Mouse (Mus musculus) CH12.LX (cell line): ENCODE measurements around the gene Fezf2. TPM values are rescaled to one million over a fixed set of nuclear protein-coding genes. Genes with fewer than 3 reads are reported as not detected.

Source experiments
- DNase-seq: peaks from one replicate; pipeline ENCODE4 v3.0.0-alpha.2; 2013; ENCODE audit errors: extremely low read depth
- H3K27ac ChIP-seq: 2 replicates; pipeline ENCODE4 v1.5.1; 2012; ENCODE audit warnings: low read depth, mild to moderate bottlenecking, control low read depth, moderate library complexity; ENCODE audit not compliant: insufficient read depth
- H3K27me3 ChIP-seq: replicated peaks from 2 replicates; pipeline ENCODE3; 2012; ENCODE audit warnings: inconsistent platforms
- H3K36me3 ChIP-seq, 2 experiments: replicated peaks in 1 of 2; 2 replicates each; pipeline versions ENCODE3 to v1.6.1; 2012; ENCODE audit warnings: inconsistent platforms in 1 of 2, low read length in 1 of 2, mild to moderate bottlenecking in 1 of 2, mixed read lengths in 1 of 2, moderate library complexity in 1 of 2; ENCODE audit not compliant: control insufficient read depth in 1 of 2, insufficient read depth in 1 of 2
- H3K4me1 ChIP-seq, 2 experiments: 2 replicates each; pipeline ENCODE4 v1.6.1; 2012; ENCODE audit warnings: inconsistent platforms in 1 of 2, moderate library complexity in 1 of 2; ENCODE audit not compliant: insufficient read depth in 2 of 2, control insufficient read depth in 1 of 2
- H3K4me2 ChIP-seq: 2 replicates; pipeline ENCODE4 v1.6.1; 2012; ENCODE audit warnings: low read depth, mild to moderate bottlenecking, control low read depth; ENCODE audit not compliant: poor library complexity, insufficient read depth, severe bottlenecking
- H3K4me3 ChIP-seq, 3 experiments: fragments of 150-350 bp in 1 of 3; sonication (generic) in 1 of 3; replicated peaks in 1 of 3; 2 replicates each; pipeline versions ENCODE3 to v1.5.1; 2011 to 2012; ENCODE audit warnings: low read depth in 2 of 3, low read length in 2 of 3, mild to moderate bottlenecking in 2 of 3, moderate library complexity in 2 of 3, control low read depth in 1 of 3, improper control_type of control experiment in 1 of 3, inconsistent platforms in 1 of 3, mixed read lengths in 1 of 3; ENCODE audit not compliant: poor library complexity in 1 of 3
- H3K79me2 ChIP-seq: replicated peaks from 2 replicates; pipeline ENCODE4 v1.6.1; 2012; ENCODE audit warnings: mild to moderate bottlenecking, moderate library complexity; ENCODE audit not compliant: control insufficient read depth, poor library complexity, insufficient read depth, severe bottlenecking; ENCODE audit errors: extremely low read depth
- H3K9ac ChIP-seq: 2 replicates; pipeline ENCODE4 v1.6.1; 2012; ENCODE audit warnings: low read depth, mild to moderate bottlenecking, control low read depth, moderate library complexity; ENCODE audit not compliant: insufficient read depth
- H3K9me3 ChIP-seq: replicated peaks from 2 replicates; pipeline ENCODE3; 2012; ENCODE audit warnings: low read length, inconsistent platforms, mixed read lengths
- CHD2 ChIP-seq: IDR thresholded peaks from 2 replicates; pipeline ENCODE4 v1.6.1; 2011; ENCODE audit warnings: low read length, improper control_type of control experiment
- E2F4 ChIP-seq: IDR thresholded peaks from 2 replicates; pipeline ENCODE4 v1.6.1; 2011; ENCODE audit warnings: low read depth, low read length, improper control_type of control experiment; ENCODE audit not compliant: insufficient replicate concordance
- ELF1 ChIP-seq: IDR thresholded peaks from 2 replicates; pipeline ENCODE4 v1.6.1; 2014; ENCODE audit warnings: low read depth, mild to moderate bottlenecking, inconsistent platforms, low read length, improper control_type of control experiment
- EP300 ChIP-seq: IDR thresholded peaks from 2 replicates; pipeline ENCODE4 v1.6.1; 2011; ENCODE audit warnings: low read length, improper control_type of control experiment
- ETS1 ChIP-seq: conservative IDR thresholded peaks from 2 replicates; pipeline ENCODE4 v1.6.1; 2012; ENCODE audit warnings: low read depth, mild to moderate bottlenecking, inconsistent platforms, low read length, improper control_type of control experiment, moderate library complexity
- GABPA ChIP-seq: IDR thresholded peaks from 2 replicates; pipeline ENCODE4 v1.6.1; 2012; ENCODE audit warnings: low read depth, low read length, improper control_type of control experiment, inconsistent platforms; ENCODE audit not compliant: insufficient replicate concordance
- HCFC1 ChIP-seq: IDR thresholded peaks from 2 replicates; pipeline ENCODE4 v1.6.1; 2012; ENCODE audit warnings: low read depth, mild to moderate bottlenecking, inconsistent platforms, low read length, improper control_type of control experiment
- JUN ChIP-seq: IDR thresholded peaks from 2 replicates; pipeline ENCODE4 v1.6.1; 2011; ENCODE audit warnings: low read depth, mild to moderate bottlenecking, low read length, improper control_type of control experiment, moderate library complexity; ENCODE audit not compliant: insufficient read depth
- JUND ChIP-seq: conservative IDR thresholded peaks from 2 replicates; pipeline ENCODE4 v1.6.1; 2011; ENCODE audit warnings: low read depth, low read length, improper control_type of control experiment
- MAX ChIP-seq: IDR thresholded peaks from 2 replicates; pipeline ENCODE4 v1.6.1; 2011; ENCODE audit warnings: low read length, improper control_type of control experiment
- MYC ChIP-seq: IDR thresholded peaks from 2 replicates; pipeline ENCODE4 v1.6.1; 2011; ENCODE audit warnings: low read depth, mild to moderate bottlenecking, improper control_type of control experiment, low read length
- NELFE ChIP-seq: IDR thresholded peaks from 2 replicates; pipeline ENCODE4 v1.6.1; 2011; ENCODE audit warnings: low read depth, low read length, improper control_type of control experiment
- NRF1 ChIP-seq: IDR thresholded peaks from 2 replicates; pipeline ENCODE4 v1.6.1; 2014; ENCODE audit warnings: low read depth, mild to moderate bottlenecking, inconsistent platforms, low read length, improper control_type of control experiment, moderate library complexity
- POLR2A ChIP-seq: IDR thresholded peaks from 2 replicates; pipeline ENCODE4 v1.6.1; 2011; ENCODE audit warnings: low read depth, mild to moderate bottlenecking, improper control_type of control experiment, low read length
- RAD21 ChIP-seq: IDR thresholded peaks from 2 replicates; pipeline ENCODE4 v1.6.1; 2011; ENCODE audit warnings: low read depth, mild to moderate bottlenecking, low read length, improper control_type of control experiment, moderate library complexity
- RCOR1 ChIP-seq: conservative IDR thresholded peaks from 2 replicates; pipeline ENCODE4 v1.6.1; 2012; ENCODE audit warnings: low read depth, mild to moderate bottlenecking, inconsistent platforms, low read length, improper control_type of control experiment
- SIN3A ChIP-seq: IDR thresholded peaks from 2 replicates; pipeline ENCODE4 v1.6.1; 2012; ENCODE audit warnings: low read length, improper control_type of control experiment, inconsistent platforms
- SMC3 ChIP-seq: IDR thresholded peaks from 2 replicates; pipeline ENCODE4 v1.6.1; 2011; ENCODE audit warnings: low read depth, low read length, improper control_type of control experiment
- TCF12 ChIP-seq: IDR thresholded peaks from 2 replicates; pipeline ENCODE4 v1.6.1; 2014; ENCODE audit warnings: low read depth, mild to moderate bottlenecking, inconsistent platforms, low read length, improper control_type of control experiment
- USF1 ChIP-seq: IDR thresholded peaks from 2 replicates; pipeline ENCODE4 v1.6.1; 2014; ENCODE audit warnings: low read depth, mild to moderate bottlenecking, inconsistent platforms, low read length, improper control_type of control experiment
- USF2 ChIP-seq: conservative IDR thresholded peaks from 2 replicates; pipeline ENCODE4 v1.6.1; 2011; ENCODE audit warnings: low read depth, low read length, improper control_type of control experiment
- ZC3H11A ChIP-seq: IDR thresholded peaks from 2 replicates; pipeline ENCODE4 v1.6.1; 2012; ENCODE audit warnings: low read depth, mild to moderate bottlenecking, inconsistent platforms, low read length, improper control_type of control experiment
- ZMIZ1 ChIP-seq: IDR thresholded peaks from 2 replicates; pipeline ENCODE4 v1.6.1; 2012; ENCODE audit warnings: low read depth, mild to moderate bottlenecking, inconsistent platforms, low read length, improper control_type of control experiment
- ZNF384 ChIP-seq: IDR thresholded peaks from 2 replicates; pipeline ENCODE4 v1.6.1; 2012; ENCODE audit warnings: low read depth, low read length, improper control_type of control experiment, inconsistent platforms
- dilution Hi-C: fragments of 300-500 bp; cut with MboI; formaldehyde crosslinking; loops from 2 replicates; pipeline ENCODE4 v1.14.3; 2020; ENCODE audit warnings: low sequenced_read_pairs; ENCODE audit not compliant: extremely low pct_unique_long_range_greater_than_20kb, extremely low pct_ligation_motif_present
- in situ Hi-C: fragments of 300-500 bp; cut with MboI; formaldehyde crosslinking; loops from 3 replicates; pipeline ENCODE4 v1.14.3; 2019; ENCODE audit warnings: low sequenced_read_pairs, low pct_ligation_motif_present, low pct_unique_long_range_greater_than_20kb, mixed read lengths
- polyA plus RNA-seq: library from polyadenylated mRNA; unstranded; fragments of >175 nt; gene quantifications from 2 replicates; pipeline ENCODE4 v1.2.1, GENCODE M21; 2012; ENCODE audit warnings: low read depth; ENCODE audit not compliant: insufficient read length
- total RNA-seq, 2 experiments: library from RNA; depleted of rRNA; stranded (reverse); fragments of 300-350 nt in 1 of 2; fragments of >200 nt in 1 of 2; gene quantifications; 2 replicates each; pipeline ENCODE4 v1.2.3; 2012 to 2014

The Fezf2 gene
- total and polyA plus RNA-seq, 3 experiments, result not detected

DNA sequence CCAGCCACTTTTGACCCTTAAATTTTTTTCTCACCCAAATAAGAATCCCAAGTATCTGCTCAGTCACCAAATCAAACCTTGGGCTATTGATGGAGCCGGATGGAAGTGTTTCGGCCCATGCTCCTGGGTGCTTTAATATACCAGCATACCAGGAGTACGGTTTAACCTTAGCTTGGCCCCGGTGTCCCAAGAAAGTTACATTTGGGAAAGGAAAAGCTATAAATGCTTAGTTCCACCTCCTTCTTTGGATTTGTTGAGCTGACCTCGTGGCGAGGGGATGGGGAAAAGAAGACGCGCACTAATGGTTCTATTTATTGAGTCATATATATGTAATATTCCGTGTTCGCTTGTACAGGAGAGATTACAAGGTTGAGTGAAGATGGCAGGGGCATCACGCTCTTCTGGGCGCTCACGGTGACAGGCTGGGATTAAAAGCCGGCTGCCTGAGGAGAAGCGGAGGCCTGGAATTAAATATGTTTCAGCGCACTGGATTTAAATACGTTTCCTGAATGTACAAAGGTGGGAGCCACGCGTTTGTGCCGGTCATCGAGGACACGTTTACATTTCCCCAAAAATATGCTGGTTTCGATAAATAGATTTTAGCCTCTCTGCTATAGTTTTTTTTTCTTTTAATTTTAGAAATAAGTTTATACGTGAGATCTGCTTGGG, 6.1 kb downstream of the Fezf2 start:
- in situ Hi-C loops, result no loop called here
- dilution Hi-C loops, result no loop called here
- Histone ChIP-seq H3K4me3 (no peak overlapping the region), H3K36me3 (no peaks in the 10 kb centered on the region), H3K9me3 (peaks cover 22% of the 10 kb centered on the region), H3K9ac (no peak overlapping the region), H3K4me1 (no peaks in the 10 kb centered on the region), H3K27ac (no peak overlapping the region), H3K4me2 (no peak overlapping the region), H3K27me3 (no peaks in the 10 kb centered on the region), H3K79me2 (no peaks in the 10 kb centered on the region)
- no peak for DNase-seq
- TF ChIP-seq ETS1 (no peak), RCOR1 (no peak), USF2 (no peak), MYC (no peak), NELFE (no peak), GABPA (no peak), CHD2 (no peak), JUND (no peak), USF1 (no peak), E2F4 (no peak), ZNF384 (no peak), SIN3A (no peak), HCFC1 (no peak), ZC3H11A (no peak)
- TF ChIP-seq, all 38 proteins: peak for 0

DNA sequence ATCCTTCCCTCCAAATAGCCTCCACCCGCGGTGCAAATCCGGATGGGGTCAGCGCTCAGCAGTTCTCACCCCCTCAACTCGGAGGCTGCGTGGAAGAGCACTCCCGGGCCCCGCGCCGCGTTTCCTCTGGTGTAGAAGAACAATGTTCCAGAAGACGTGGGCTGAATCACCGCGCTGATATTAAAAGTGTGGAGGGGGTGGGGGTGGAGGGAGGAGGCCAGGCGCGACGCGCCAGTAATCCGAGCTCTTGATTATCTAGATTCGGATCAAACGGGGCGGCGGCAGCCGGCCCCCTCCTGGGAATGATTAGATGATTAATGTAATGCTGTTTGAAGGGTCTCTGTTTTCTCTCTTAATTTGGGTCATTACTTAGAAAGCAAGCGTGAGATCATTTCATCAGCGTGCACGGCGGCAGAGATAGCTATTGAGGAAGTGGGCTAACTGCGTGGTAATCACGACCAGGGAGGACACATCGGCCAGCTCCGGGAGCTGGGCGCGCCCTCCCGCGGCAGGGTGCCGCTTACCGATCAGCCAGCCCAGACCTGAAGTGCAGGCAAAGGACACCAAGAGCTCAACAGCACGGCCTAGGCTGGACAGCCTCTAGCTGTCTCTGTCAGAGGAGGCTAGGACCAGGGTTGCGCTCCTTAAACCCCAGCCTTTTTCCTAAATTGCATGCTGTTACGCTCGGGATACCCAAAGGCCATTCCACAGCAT, 6.8 kb downstream of the Fezf2 start:
- dilution Hi-C loops (no loop called here), in situ Hi-C loops (no loop called here)
- TF ChIP-seq ZC3H11A (no peak), NELFE (no peak), TCF12 (no peak), ZMIZ1 (no peak), SMC3 (no peak), RAD21 (no peak), NRF1 (no peak), CHD2 (no peak), ELF1 (no peak), POLR2A (no peak), MAX (no peak), EP300 (no peak), JUN (no peak), E2F4 (no peak)
- Histone ChIP-seq H3K4me3 (no peak overlapping the region), H3K36me3 (no peaks in the 10 kb centered on the region), H3K9ac (no peak overlapping the region), H3K79me2 (no peaks in the 10 kb centered on the region), H3K27ac (no peak overlapping the region), H3K4me1 (no peaks in the 10 kb centered on the region), H3K4me2 (no peak overlapping the region), H3K27me3 (no peaks in the 10 kb centered on the region), H3K9me3 (peaks cover 20% of the 10 kb centered on the region)
- no peak for DNase-seq
